Mouse (Mus musculus) bone marrow macrophage, adult 2 months (primary cell): ENCODE measurements at regions not wholly inside any gene's neighbourhood (a gene's known extent, or its start where the extent isn't known, plus 50 kb on each side); places are given as distances from the start of the nearest gene placed in this dataset.

Experiments
- CTCF ChIP-seq: IDR thresholded peaks from 2 replicates; pipeline ENCODE4 v1.5.1; 2012; ENCODE audit warnings: low read depth, mild to moderate bottlenecking, low read length, moderate library complexity
- POLR2A ChIP-seq: IDR thresholded peaks from 2 replicates; pipeline ENCODE4 v1.6.1; 2012; ENCODE audit warnings: mild to moderate bottlenecking, low read depth, low read length, borderline replicate concordance

DNA sequence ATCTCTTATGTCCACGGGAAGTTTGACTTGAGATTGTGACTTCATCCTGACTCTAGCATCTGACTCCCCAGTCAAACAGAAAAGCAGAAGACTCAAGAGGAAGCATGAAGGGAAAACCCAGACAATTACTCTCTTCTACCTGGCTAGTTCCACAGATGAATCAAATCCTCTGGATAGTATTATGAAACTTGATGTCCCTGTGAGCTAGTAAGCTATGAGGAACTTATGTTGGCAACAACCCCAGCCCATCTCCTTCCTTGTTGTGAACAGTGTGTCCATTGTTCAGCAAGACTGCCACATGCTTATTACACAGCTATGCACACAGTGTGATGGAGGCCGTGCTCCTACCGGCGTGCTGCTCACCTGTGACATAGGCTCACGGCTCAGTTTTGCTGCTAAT lies 98.4 kb upstream of the Agr3 start:
- no peak for TF ChIP-seq CTCF
- no peak for TF ChIP-seq POLR2A
